Mouse (Mus musculus) cerebellum, adult 2 months (tissue): ENCODE measurements around the gene Map4k3.

ENCODE experiments used
- CTCF ChIP-seq: fragments of 200-500 bp; IDR thresholded peaks from 2 replicates; pipeline ENCODE4 v1.5.1; 2011; ENCODE audit warnings: low read depth, mild to moderate bottlenecking, control low read depth, low read length, moderate library complexity, borderline replicate concordance; ENCODE audit not compliant: insufficient read depth
- POLR2A ChIP-seq: fragments of 200-500 bp; IDR thresholded peaks from 2 replicates; pipeline ENCODE4 v1.6.1; 2011; ENCODE audit warnings: low read length, control low read depth, borderline replicate concordance; ENCODE audit not compliant: insufficient read depth

DNA sequence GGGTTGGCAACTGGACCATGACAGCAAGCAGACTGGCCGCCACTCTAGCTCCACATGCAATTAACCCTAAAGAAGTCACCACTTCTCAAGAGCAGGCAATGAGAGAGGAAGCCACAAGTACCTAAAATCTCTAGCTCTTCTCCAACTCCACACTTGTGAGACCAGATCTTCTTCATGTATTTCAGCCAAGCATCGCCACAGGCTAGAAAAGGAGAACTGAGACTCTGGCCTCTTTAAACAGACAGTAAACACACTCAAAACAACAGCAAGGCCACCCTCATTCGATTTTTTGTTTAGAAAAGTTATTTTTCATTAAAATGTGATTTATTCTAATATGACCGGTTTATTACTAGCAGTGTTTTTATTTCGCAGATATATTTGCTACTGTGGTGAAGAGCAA, 9.0 kb downstream of the Map4k3 start:
- no peak for TF ChIP-seq POLR2A
- TF ChIP-seq CTCF = no peak
